Mouse (Mus musculus) C2C12 (cell line): ENCODE measurements around the gene Hmgcs2. TPM values are rescaled to one million over a fixed set of nuclear protein-coding genes. Genes with fewer than 3 reads are reported as not detected.

Experiments
- H3K27me3 ChIP-seq: one replicate; pipeline ENCODE4 v1.6.1; 2011; ENCODE audit not compliant: control insufficient read depth, insufficient read depth, insufficient read length
- H3K36me3 ChIP-seq: one replicate; pipeline ENCODE4 v1.6.1; 2011; ENCODE audit not compliant: control insufficient read depth, insufficient read depth
- H3K4me3 ChIP-seq: one replicate; pipeline ENCODE4 v1.5.1; 2011; ENCODE audit warnings: mild to moderate bottlenecking, control low read depth; ENCODE audit not compliant: poor library complexity, insufficient read depth, severe bottlenecking
- H3K79me2 ChIP-seq: one replicate; pipeline ENCODE4 v1.6.1; 2011; ENCODE audit not compliant: control insufficient read depth, insufficient read depth
- H3K79me3 ChIP-seq: one replicate; pipeline ENCODE4 v1.6.1; 2011; ENCODE audit warnings: low read depth, control low read depth
- H3ac ChIP-seq: one replicate; pipeline ENCODE3; 2011; ENCODE audit warnings: low read depth; ENCODE audit not compliant: control insufficient read depth, insufficient read length
- CEBPB ChIP-seq: IDR thresholded peaks from one replicate; pipeline ENCODE4 v1.6.1; 2011; ENCODE audit warnings: low read depth, mild to moderate bottlenecking, control low read depth, moderate library complexity
- CTCF ChIP-seq: IDR thresholded peaks from one replicate; pipeline ENCODE4 v1.5.1; 2011; ENCODE audit not compliant: control insufficient read depth, insufficient read depth, insufficient read length
- FOSL1 ChIP-seq: IDR thresholded peaks from one replicate; pipeline ENCODE4 v1.8.0; 2011; ENCODE audit warnings: mild to moderate bottlenecking, low read length; ENCODE audit not compliant: poor library complexity, insufficient read depth, severe bottlenecking
- MAX ChIP-seq: IDR thresholded peaks from one replicate; pipeline ENCODE4 v1.6.1; 2011; ENCODE audit warnings: mild to moderate bottlenecking, control low read depth
- MYOD1 ChIP-seq: IDR thresholded peaks from one replicate; pipeline ENCODE4 v1.6.1; 2011; ENCODE audit warnings: low read depth; ENCODE audit not compliant: control insufficient read depth, insufficient read length
- MYOG ChIP-seq: IDR thresholded peaks from one replicate; pipeline ENCODE4 v1.6.1; 2011; ENCODE audit not compliant: control insufficient read depth, insufficient read length; ENCODE audit errors: extremely low read depth
- USF1 ChIP-seq: IDR thresholded peaks from one replicate; pipeline ENCODE4 v1.6.1; 2011; ENCODE audit warnings: low read depth, mild to moderate bottlenecking, control low read depth, moderate library complexity
- long read RNA-seq, 2 experiments: library from polyadenylated mRNA; unstranded; transcript quantifications; one replicate each; pipeline ENCODE4 v2.0.0; 2019 to 2020
- polyA plus RNA-seq: library from polyadenylated mRNA; unstranded; fragments of >200 nt; fragmentation: generic; extraction: Trizol; gene quantifications from one replicate; pipeline ENCODE4 v1.2.1, GENCODE M21; 2012; ENCODE audit warnings: missing spikeins

The Hmgcs2 gene
- 0.01 TPM for polyA plus RNA-seq
- long read RNA-seq, experiment 1: 0 reads
- long read RNA-seq, experiment 2: 0 reads

GRCm38 (mm10) chr3:98280204-98280932 lies at the start of gene Hmgcs2:
Gene Hmgcs2 (plus strand): TSS chr3:98280435.
- Histone ChIP-seq H3K79me2 (no peaks in the 10 kb centered on the region), H3ac (no peak within 1 kb of the TSS), H3K79me3 (no peaks in the 10 kb centered on the region), H3K4me3 (no peak within 1 kb of the TSS), H3K36me3 (no peaks in the 10 kb centered on the region), H3K27me3 (peaks cover 40% of the 10 kb centered on the region)
- TF ChIP-seq CTCF: no peak
- no peak for TF ChIP-seq USF1
- TF ChIP-seq FOSL1: no peak
- TF ChIP-seq MAX: no peak
- no peak for TF ChIP-seq MYOD1
- no peak for TF ChIP-seq MYOG
- TF ChIP-seq CEBPB: no peak

- TF ChIP-seq MYOD1 (no peak), CEBPB (no peak), FOSL1 (no peak), MYOG (no peak), MAX (no peak), USF1 (no peak), CTCF (no peak)
- no peaks in the 10 kb centered on the region for H3K36me3 ChIP-seq
- H3K79me3 ChIP-seq: no peaks in the 10 kb centered on the region
- H3K4me3 ChIP-seq: no peak overlapping the region
- H3ac ChIP-seq: no peak overlapping the region
- H3K79me2 ChIP-seq: no peaks in the 10 kb centered on the region
- peaks cover 4% of the 10 kb centered on the region for H3K27me3 ChIP-seq
These were observed 46.7 kb upstream of the Hmgcs2 start for GRCm38 (mm10) chr3:98233504-98233903.

- TF ChIP-seq MYOG (no peak), CEBPB (no peak), MYOD1 (no peak), USF1 (no peak), MAX (no peak), FOSL1 (no peak), CTCF (no peak)
- H3ac ChIP-seq: no peak overlapping the region
- no peak overlapping the region for H3K4me3 ChIP-seq
- H3K79me3 ChIP-seq: no peaks in the 10 kb centered on the region
- H3K36me3 ChIP-seq: no peaks in the 10 kb centered on the region
- H3K27me3 ChIP-seq: peaks cover 8% of the 10 kb centered on the region
- no peaks in the 10 kb centered on the region for H3K79me2 ChIP-seq
These were observed 44.0 kb upstream of the Hmgcs2 start for GRCm38 (mm10) chr3:98236266-98236665.

- TF ChIP-seq USF1 (no peak), CTCF (no peak), CEBPB (no peak), MYOG (no peak), MAX (no peak), MYOD1 (no peak), FOSL1 (no peak)
- no peaks in the 10 kb centered on the region for H3K36me3 ChIP-seq
- peaks cover 9% of the 10 kb centered on the region for H3K27me3 ChIP-seq
- no peak overlapping the region for H3ac ChIP-seq
- no peaks in the 10 kb centered on the region for H3K79me2 ChIP-seq
- no peaks in the 10 kb centered on the region for H3K79me3 ChIP-seq
- H3K4me3 ChIP-seq: no peak overlapping the region
These were observed 43.0 kb upstream of the Hmgcs2 start for GRCm38 (mm10) chr3:98237240-98237639.

GRCm38 (mm10) chr3:98238150-98238549 lies 42.1 kb upstream of the Hmgcs2 start:
- peaks cover 5% of the 10 kb centered on the region for H3K27me3 ChIP-seq
- H3K79me2 ChIP-seq: no peaks in the 10 kb centered on the region
- H3K4me3 ChIP-seq: no peak overlapping the region
- TF ChIP-seq USF1: no peak
- TF ChIP-seq FOSL1: no peak
- TF ChIP-seq CEBPB: no peak
- no peak for TF ChIP-seq MYOG
- H3K36me3 ChIP-seq: no peaks in the 10 kb centered on the region
- no peaks in the 10 kb centered on the region for H3K79me3 ChIP-seq
- H3ac ChIP-seq: no peak overlapping the region

GRCm38 (mm10) chr3:98242051-98242450 lies 38.2 kb upstream of the Hmgcs2 start:
- no peaks in the 10 kb centered on the region for H3K79me2 ChIP-seq
- no peak overlapping the region for H3ac ChIP-seq
- no peaks in the 10 kb centered on the region for H3K79me3 ChIP-seq
- peaks cover 5% of the 10 kb centered on the region for H3K27me3 ChIP-seq
- H3K36me3 ChIP-seq: no peaks in the 10 kb centered on the region
- TF ChIP-seq FOSL1 (no peak), MYOG (no peak), USF1 (no peak), CEBPB (no peak), MYOD1 (no peak), CTCF (no peak), MAX (no peak)
- H3K4me3 ChIP-seq: no peak overlapping the region
